Mouse (Mus musculus): ENCODE results near the gene Phc2.

DNA sequence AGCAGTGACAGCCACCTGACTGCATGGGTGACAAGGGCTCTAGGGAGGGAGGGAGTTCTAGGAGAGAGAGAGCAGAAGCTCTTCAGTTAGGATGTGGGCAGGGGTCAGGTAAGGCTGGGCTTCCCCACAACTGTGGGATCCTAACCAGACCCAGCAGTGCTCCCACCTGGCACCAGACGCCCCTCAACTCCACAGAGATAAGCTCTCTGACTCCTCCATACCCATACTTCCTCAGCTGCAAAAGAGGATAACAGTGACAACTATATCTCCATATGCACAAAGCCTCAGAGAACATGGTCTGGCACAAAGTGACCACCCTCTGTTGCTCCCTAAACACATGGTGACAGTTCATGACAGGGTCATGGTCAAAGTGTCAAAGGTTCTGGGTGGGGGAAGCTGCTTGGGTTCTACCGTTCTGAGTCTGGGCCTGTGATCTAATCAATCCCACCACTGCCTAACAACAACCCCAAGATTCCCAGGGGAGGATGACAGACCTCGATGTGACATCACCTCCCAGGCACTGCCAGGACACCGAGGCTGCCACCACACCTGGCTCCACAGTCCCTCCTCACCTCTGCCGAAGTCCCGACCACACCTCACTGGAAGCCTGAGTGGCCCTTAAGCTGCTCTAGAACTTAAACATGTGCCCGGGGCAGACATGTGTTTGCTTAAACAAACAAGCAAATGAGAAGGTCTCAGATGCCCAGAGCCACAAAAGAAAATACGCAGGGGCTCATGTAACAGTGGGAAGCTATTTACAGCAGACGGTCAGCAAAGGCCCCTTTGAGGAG, 147.4 kb downstream of the Phc2 start:
- TF ChIP-seq CTCF (IDR thresholded peaks at IDR 0.05; ENCODE audit: low read depth) = no peak
- no peak for TF ChIP-seq EP300 (IDR thresholded peaks at IDR 0.05; ENCODE audit: low read depth)
